Mouse (Mus musculus) testis, adult 2 months (tissue): ENCODE results near the gene 1810010H24Rik. TPM values are rescaled to one million over a fixed set of nuclear protein-coding genes. Genes with fewer than 3 reads are reported as not detected.
"Not testable (repeated sequence)": the region's sequence is repeated elsewhere in the genome, so short reads cannot be mapped to it uniquely, and the experiment has no call there.

Source experiments
- H3K27ac ChIP-seq: fragments of 200-500 bp; 2 replicates; pipeline ENCODE4 v1.5.1; 2012; ENCODE audit warnings: low read depth, low read length; ENCODE audit not compliant: control insufficient read depth, insufficient read depth
- H3K27me3 ChIP-seq: fragments of 200-500 bp; 2 replicates; pipeline ENCODE4 v1.6.1; 2012; ENCODE audit warnings: mild to moderate bottlenecking, low read length, moderate library complexity; ENCODE audit not compliant: control insufficient read depth, insufficient read depth
- H3K36me3 ChIP-seq: fragments of 200-500 bp; 2 replicates; pipeline ENCODE4 v1.6.1; 2012; ENCODE audit warnings: mild to moderate bottlenecking, low read length; ENCODE audit not compliant: control insufficient read depth, insufficient read depth
- H3K4me1 ChIP-seq: fragments of 200-500 bp; 2 replicates; pipeline ENCODE4 v1.6.1; 2012; ENCODE audit warnings: low read length; ENCODE audit not compliant: control insufficient read depth, insufficient read depth
- H3K4me3 ChIP-seq: fragments of 200-500 bp; 2 replicates; pipeline ENCODE4 v1.5.1; 2012; ENCODE audit warnings: low read depth, mild to moderate bottlenecking, low read length, moderate library complexity, mixed read lengths; ENCODE audit not compliant: control insufficient read depth
- CTCF ChIP-seq: fragments of 200-500 bp; IDR thresholded peaks from 2 replicates; pipeline ENCODE4 v1.5.1; 2012; ENCODE audit warnings: low read depth, mild to moderate bottlenecking, inconsistent platforms, low read length, moderate library complexity; ENCODE audit not compliant: control insufficient read depth, insufficient read depth, insufficient replicate concordance
- POLR2A ChIP-seq: fragments of 200-500 bp; IDR thresholded peaks from 2 replicates; pipeline ENCODE4 v1.6.1; 2012; ENCODE audit warnings: low read depth, mild to moderate bottlenecking, inconsistent platforms, low read length, moderate library complexity; ENCODE audit not compliant: control insufficient read depth
- polyA plus RNA-seq: library from polyadenylated mRNA; depleted of rRNA; stranded (reverse); fragments of >200 nt; gene quantifications from 2 replicates; pipeline ENCODE4 v1.2.3, GENCODE M21; 2012

The 1810010H24Rik gene
- polyA plus RNA-seq, 1 experiment: 0.62 TPM

GRCm38 (mm10) chr11:106994246-106995085 lies 31.0 kb upstream of the 1810010H24Rik start:
- Histone ChIP-seq H3K27ac (no peak overlapping the region), H3K36me3 (no peaks in the 10 kb centered on the region; the same call in 1 of the 2 replicates), H3K27me3 (no peaks in the 10 kb centered on the region), H3K4me3 (no peak overlapping the region), H3K4me1 (no peaks in the 10 kb centered on the region; the same call in 1 of the 2 replicates)
- TF ChIP-seq CTCF (no peak), POLR2A (no peak)

GRCm38 (mm10) chr11:106996492-106996891 lies 29.0 kb upstream of the 1810010H24Rik start:
- H3K27me3 ChIP-seq, H3K4me1 ChIP-seq, H3K36me3 ChIP-seq, H3K27ac ChIP-seq: not testable (repeated sequence)
- peak overlapping the region; percentile 52; the same call in 1 of the 2 replicates for H3K4me3 ChIP-seq

GRCm38 (mm10) chr11:106997976-106998375 lies 27.5 kb upstream of the 1810010H24Rik start:
- H3K4me1 ChIP-seq: no peaks in the 10 kb centered on the region; the same call in 1 of the 2 replicates
- H3K4me3 ChIP-seq: peak overlapping the region; percentile 69
- TF ChIP-seq CTCF: no peak
- no peak for TF ChIP-seq POLR2A
- no peaks in the 10 kb centered on the region for H3K36me3 ChIP-seq
- no peaks in the 10 kb centered on the region for H3K27me3 ChIP-seq
- H3K27ac ChIP-seq: no peak overlapping the region

- TF ChIP-seq CTCF: 0 out of 2 replicates have a peak, but pooled peaks have one; percentile 3
- TF ChIP-seq POLR2A: no peak
- H3K27ac ChIP-seq: peak overlapping the region; percentile 96
- H3K27me3 ChIP-seq: no peaks in the 10 kb centered on the region
- H3K4me1 ChIP-seq: no peaks in the 10 kb centered on the region; the same call in 1 of the 2 replicates
- H3K4me3 ChIP-seq: peak overlapping the region; percentile 96
- H3K36me3 ChIP-seq: no peaks in the 10 kb centered on the region
Observed at GRCm38 (mm10) chr11:106998651-106999150, 26.8 kb upstream of the 1810010H24Rik start.

GRCm38 (mm10) chr11:106999151-106999948 lies 26.1 kb upstream of the 1810010H24Rik start, which contains the start of gene Kpna2:
Gene Kpna2 (minus strand): TSS chr11:106999541.
- no peaks in the 10 kb centered on the region for H3K36me3 ChIP-seq
- no peaks in the 10 kb centered on the region for H3K27me3 ChIP-seq
- H3K27ac ChIP-seq: peak within 1 kb of the TSS; percentile 96
- H3K4me3 ChIP-seq: peak within 1 kb of the TSS; percentile 96
- TF ChIP-seq CTCF (no peak), POLR2A (peak; percentile 94)
- no peaks in the 10 kb centered on the region; the same call in 1 of the 2 replicates for H3K4me1 ChIP-seq

- no peak overlapping the region for H3K27ac ChIP-seq
- no peaks in the 10 kb centered on the region; the same call in 1 of the 2 replicates for H3K4me1 ChIP-seq
- H3K36me3 ChIP-seq: no peaks in the 10 kb centered on the region
- no peak for TF ChIP-seq POLR2A
- no peak for TF ChIP-seq CTCF
- H3K4me3 ChIP-seq: peak overlapping the region; percentile 41; the same call in 1 of the 2 replicates
- no peaks in the 10 kb centered on the region for H3K27me3 ChIP-seq
Observed at GRCm38 (mm10) chr11:106999949-107000513, 25.4 kb upstream of the 1810010H24Rik start.
